Mouse (Mus musculus): Measurements from ENCODE around the gene Sgpp2.
A peak's percentile ranks its signal among the peaks of the same experiment; 100 is the strongest.

The Sgpp2 gene

DNA sequence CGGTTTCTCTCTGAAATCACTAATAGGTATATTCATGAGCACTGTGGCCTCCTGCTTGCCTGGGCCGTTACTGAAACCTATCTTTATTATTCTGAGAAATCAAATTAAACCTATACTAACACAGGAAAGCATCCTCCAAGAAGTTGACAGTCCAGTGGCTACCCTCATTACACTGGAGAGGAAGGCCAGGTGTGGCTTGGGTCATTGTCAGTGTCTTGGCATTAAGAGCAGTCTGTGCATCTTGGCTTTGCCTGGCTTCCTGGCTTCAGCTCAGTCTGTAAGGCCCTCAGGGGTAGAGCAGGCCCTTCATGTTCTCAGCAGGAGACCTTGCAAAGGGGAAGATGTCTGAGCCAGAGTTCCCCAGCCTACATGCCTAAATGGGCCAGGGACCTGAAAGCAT lies 99.3 kb downstream of the Sgpp2 start:
- DNase-seq: no peak

DNA sequence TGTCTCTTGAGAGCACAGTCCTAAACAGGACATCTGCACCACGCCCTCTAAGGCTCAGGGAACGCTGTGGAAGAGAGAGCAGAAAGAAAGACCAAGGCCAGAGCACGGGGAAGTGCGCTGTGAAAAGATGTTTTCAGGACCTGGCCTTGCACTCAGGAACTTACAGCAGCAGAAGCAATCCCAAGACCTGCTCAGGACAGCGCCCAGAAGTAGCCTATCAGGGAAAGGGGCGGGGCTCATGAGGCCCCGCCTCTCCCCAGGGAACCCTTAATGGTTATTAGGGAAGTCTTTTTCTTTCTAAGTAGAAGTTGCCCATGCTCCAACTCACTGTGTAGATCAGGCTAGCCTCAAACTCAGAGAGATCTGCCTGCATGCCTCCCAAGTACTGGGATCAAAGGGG lies 102.5 kb downstream of the Sgpp2 start:
- no peak for DNase-seq

DNA sequence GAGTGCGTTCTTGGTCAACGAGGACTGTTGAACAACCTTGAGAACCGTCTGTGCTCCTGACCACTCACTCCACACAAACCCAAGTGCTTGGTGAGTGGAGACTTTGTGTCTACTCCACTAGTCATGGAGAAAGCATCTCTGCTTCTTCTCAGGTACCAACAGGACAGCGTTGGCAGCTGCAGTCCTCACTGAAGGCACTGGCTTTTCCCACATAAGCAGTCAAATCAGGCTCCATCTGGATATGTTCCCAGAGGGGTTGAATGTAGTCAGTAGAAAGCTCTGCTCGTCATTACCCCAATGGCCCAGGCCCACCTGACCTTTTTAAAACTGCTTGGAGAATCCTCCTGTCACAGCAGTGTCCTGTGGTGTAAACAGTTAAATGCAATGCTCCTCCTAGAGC lies 104.3 kb downstream of the Sgpp2 start:
- DNase-seq: no peak

DNA sequence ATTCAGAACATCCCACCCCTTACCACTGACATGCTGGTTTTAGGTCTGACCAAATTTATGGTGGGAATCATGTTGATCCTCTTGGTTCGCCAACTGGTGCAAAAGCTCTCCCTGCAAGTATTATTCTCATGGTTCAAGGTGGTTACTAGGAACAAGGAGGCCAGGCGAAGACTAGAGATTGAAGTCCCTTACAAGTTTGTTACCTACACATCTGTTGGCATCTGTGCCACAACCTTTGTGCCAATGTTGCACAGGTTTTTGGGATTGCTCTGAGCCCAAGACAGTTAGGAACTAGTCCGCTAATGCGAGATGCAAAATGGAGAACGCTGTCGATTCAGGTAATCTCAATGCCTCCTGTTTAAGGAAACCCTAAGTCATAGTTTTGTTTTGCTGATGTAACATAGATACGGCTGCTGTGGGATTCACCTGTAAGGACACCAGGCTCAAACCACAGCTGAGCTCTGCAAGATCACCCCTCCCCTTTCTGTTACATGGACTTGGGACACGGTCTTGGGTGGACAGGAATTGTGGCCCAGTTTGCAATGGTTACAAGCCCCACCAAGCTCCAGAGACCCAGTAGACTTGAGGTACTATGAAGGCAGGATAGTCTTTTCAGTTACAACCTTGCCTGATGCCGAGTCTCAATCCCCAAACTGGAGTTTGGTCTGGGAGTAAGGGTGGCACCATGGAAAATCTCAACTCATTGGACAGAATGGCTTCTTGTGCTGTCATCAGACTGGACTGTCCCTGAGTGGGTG lies 107.2 kb downstream of the Sgpp2 start:
- no peak for DNase-seq

DNA sequence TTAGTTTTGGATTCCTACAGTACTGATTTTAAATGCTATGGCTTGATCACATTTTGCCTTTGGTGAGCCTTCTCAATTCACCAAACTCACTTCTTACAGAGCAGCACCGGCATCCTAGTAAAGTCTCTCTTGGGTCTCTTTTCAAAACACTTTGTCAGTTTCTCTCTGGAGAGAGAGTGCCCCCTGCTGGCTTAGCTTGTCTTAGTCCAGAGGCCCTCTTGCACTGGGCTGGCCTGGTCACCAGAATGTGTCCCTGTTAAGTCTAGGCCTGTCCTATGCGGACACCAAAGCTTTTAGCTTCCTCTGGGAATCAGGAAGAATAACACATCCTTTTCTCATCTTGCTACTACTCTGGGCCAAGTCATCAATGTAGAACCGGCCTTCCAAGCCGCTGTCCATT lies 109.4 kb downstream of the Sgpp2 start:
- peak; percentile 78 for DNase-seq

DNA sequence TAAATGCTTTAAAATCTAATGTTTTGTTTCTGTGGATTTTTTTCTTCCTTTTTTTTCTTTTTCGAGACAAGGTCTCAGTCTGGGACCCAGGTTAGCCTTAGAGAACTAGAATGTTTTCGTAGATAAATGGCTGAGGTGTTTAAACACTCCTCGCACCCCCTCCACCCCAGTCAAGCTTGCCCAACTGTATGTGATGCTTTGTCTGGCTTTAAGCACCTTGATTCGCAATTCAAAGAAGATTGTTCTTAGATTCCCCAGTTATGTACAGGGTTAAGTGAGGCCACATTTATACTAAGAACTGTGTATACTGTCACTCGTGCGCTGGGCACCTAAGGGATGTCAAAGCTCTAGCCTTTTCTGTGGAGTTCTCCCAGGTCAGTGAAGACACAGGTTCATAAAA lies 110.1 kb downstream of the Sgpp2 start:
- DNase-seq: no peak

DNA sequence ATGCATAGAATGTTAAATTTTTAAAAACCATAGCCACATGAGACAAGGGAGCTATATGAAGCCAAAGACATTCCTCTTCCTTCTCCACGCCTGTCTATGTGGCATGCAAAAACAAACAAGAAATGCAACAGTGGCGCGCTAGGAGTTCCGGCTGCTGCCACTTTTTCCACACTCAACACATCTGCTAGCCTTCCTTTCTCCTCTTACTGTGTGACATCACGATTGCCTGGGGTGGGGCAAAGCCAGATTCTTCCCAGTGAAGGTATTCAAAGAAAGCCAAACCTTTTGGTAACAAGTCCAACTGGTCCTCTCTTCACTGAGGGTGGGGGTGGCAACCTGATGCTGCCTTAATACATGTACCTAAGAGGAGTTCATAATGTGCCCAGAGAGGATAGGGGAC lies 111.6 kb downstream of the Sgpp2 start:
- no peak for DNase-seq

DNA sequence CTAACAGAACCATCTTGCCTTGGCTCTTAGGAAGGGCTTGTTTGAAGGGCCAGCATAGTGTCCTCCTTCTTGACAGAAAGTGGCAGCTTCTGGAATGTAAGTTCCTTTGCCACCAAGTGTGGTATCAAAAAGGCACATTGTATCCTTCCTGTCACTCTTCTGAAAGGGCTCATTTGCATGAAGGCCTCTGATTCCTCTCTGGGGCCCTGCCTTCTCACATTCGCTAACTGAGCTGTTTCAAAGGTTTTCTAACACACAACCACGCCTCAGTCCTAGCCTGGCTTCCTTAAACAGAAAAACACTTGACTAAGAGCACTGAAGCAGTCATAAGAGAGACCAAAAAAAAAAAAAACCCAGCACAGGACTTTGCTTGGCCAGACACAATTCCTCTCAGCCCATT lies 112.4 kb downstream of the Sgpp2 start:
- no peak for DNase-seq

DNA sequence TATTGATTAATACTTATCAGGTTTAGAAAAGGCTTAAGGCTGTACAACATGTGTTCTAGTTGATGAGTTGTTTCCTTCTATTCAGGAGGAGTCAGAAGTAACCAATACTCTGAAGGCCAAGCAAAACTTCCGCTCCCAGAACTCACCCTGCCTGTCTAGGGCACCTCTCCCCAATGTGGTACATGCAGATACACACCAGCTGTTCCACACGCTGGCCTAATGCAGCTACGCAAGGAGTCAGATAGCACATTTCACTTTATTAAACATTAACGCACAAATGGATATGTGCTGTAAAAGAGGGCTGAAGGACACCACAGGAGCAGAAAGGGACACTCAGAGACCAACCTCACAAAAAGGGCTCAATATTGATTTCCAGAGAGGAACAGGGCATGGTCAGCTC lies 114.7 kb downstream of the Sgpp2 start:
- DNase-seq: no peak

DNA sequence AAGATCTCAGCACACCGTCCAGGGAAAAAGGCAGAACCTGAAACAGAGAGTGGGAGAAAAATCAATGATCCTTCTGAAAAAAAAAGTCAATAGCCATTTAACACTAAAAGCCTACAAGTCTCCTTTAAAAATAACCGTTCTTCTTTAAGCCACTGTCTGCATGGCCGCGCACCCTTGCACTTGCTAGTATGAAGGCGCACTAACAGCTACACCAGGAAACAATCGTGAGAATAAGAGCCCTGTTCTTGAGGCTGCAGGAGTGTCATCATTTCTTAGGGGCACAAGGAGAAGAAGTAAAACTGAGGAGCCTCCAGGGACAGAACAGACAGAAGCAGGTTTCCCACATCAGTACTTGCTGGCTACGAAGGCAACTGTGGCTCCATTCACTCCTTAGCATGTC lies 115.2 kb downstream of the Sgpp2 start:
- no peak for DNase-seq

DNA sequence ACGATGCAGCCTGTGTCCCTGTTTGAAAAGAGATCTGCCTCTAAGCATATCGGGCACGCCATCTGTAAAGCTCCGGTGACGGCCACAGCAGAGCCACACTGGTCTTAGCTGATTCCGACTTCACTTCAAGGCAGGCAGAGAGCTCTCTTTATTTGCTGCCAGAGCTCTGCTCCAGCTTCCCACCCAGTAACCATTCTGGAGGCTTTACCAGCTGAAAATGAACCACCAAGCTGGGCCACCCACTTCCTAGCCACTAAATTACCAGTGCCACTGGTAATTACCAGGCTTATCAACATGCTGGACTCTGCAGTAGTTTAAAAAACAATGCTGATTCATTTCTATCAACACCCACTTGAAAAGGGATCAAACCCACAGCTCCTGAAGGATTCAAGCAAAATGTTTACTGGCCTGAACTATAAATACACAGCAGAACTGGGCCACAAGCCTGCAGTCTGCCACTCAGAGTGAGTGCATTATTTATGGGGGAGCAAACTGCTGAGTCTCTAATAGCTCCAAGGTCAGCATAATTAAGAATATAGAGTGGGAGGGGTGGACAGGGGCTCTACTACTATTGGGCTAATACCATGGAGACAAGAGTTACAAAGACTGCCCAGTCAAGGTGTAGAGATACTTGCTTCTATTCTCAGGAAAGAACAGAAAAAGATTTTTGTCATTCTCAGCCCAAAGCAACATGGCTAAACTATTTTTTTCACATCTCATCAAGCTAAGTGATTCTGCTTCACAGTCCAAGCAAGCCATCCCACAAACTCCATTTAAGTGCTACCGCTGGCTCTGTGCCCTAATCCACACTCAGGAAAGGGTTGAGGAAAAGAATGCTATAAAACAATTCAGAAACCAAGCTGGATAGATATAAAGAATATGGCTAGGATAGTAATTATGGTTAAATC lies 115.9 kb downstream of the Sgpp2 start:
- no peak for DNase-seq

DNA sequence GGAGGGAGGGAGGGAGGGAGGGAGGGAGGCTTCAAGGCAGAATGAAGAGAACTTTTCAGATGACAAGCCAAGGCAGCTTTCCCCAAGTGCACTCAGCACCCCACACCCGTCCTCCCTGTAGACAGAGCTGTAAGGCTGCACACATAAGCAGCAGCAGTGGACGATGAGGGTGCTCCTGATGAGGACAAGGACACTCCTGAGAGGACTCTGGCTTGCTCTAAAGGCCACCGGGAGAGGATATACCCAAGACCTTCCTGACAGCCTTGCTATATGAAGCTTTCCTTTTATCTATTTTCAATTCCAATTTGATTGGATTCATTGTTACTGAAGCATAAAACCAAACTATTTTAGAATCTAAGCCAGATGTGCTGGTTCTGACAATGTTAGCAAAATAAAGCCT lies 116.7 kb downstream of the Sgpp2 start:
- no peak for DNase-seq

DNA sequence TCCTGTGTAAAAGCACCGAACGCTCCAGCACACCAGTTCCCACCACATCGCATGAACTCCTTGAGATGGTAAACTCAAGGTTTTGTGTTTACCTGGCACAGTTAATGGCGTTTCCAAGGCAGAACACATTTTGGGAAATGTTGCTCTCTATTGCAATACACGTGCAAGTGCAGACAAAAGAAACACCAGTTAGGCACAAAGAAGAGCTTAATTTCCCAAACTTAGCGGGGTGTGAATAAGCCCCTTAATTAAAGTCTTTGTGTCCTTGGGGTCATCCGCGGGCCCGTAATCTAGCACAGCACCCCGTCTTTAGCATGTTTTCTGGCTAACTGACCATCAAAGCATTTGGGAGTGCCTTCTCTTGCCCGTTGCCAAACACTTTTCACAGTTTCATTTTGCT lies 118.7 kb downstream of the Sgpp2 start:
- DNase-seq: no peak

DNA sequence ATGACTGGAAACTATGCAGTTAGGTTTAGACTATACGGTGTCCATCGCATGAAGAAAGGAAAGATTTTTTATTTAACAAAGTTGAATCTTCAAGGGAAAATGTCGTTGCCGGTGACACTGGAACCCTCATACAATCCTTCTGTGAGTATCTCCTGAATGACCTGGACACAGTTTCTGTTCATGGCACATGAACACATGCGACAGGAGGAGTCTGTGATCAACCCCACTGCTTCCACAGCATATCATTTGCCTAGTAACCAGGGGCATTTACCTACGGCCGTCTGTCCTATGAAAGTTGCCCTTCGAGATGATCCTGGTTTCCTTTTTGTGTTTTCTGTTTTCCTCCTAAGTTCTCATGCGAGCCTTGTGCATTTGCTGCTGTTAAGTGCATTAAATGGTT lies 123.3 kb downstream of the Sgpp2 start:
- DNase-seq: no peak

DNA sequence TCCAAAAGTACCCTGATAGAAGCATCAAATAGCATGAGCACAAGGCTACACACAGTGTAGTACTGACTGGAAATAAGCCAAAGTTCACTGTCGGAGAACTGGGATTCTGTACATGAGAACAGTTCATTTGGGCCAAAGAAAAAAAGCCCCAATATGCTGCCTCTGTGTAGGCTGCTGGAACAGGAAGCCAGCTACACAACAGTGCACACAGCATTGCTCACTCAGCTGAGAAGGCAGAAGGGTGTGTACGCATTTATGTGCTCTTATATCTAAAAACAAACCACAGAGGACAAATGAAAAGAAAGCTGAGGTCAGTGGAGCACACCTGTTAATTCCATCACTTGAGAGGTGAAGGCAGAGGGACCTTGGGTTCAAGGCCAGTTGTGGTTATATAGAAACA lies 125.8 kb downstream of the Sgpp2 start:
- DNase-seq: no peak

DNA sequence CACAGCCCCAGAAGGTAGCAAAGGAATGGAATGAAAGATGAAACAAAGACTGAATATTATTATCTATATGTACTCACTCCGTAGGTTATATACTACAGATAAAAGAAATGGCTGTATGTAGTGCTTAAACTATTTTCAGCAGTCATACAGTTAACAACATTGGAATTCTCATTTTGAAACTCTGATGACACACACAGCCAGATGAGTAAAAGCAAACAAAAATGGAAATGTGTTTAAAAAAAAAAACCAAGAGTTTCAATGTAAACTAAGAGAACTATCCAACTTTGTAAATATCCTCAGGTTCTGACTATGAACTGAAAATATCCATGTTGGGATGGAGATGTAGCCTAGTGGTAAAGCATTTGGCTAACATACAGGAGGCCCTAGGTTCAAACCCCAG lies 126.3 kb downstream of the Sgpp2 start:
- DNase-seq: no peak

DNA sequence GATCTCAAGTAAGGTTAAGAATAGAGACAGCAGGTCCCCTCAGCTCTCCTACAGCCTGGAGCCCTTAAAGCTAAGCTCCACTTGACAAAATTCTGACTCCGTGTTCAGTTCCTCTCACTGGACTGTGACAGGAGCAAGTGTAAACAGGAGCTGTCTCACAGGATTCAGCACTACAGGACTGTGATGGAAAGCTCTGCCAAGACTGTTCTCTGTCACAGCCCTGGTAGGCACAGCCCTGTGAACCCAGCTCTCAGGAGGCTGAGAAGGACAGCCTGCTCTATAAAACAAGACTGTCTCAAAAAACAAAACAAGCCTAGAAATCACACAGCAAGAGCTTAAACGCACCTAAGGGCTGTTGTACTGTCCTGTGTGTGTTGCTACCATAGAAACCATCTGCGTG lies 127.0 kb downstream of the Sgpp2 start:
- no peak for DNase-seq

DNA sequence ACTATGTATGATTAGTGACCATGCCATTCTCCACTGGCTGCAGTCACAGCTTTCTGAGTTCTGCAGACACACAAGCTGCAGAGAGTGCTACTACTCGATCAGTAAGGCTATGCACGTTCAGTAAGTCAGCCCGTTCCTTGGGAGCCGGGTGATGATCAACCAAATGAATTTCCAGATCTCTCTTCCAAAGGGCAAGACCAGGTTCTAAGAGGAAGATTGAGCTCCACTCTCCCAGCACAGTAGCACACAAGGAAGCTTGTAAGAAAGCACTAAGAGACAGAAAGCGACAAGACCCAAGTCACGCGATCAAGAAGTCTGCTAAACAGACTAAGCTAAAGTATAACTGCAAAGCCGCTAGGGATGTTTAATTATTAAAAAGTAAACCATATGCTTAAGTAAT lies 130.6 kb downstream of the Sgpp2 start:
- DNase-seq: peak; percentile 85

DNA sequence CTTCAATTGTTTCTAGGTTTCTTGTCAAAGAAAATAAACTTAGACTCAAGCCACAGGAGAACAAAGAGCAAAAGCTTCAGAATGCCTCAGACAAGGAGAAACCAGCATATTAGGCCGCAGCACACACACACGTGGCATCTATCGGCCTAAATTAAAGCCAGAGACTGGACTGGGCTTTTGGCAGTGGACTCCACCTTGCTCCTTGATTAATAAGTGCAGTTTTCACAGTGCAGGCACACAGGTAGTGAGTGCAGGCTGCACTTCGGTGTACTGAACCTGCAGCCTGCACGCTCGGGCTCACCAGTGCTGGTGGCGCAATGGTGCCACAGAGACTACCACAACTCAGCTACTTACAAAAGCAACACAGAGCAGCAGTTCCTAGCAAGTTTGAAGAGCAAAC lies 132.9 kb downstream of the Sgpp2 start:
- no peak for DNase-seq

DNA sequence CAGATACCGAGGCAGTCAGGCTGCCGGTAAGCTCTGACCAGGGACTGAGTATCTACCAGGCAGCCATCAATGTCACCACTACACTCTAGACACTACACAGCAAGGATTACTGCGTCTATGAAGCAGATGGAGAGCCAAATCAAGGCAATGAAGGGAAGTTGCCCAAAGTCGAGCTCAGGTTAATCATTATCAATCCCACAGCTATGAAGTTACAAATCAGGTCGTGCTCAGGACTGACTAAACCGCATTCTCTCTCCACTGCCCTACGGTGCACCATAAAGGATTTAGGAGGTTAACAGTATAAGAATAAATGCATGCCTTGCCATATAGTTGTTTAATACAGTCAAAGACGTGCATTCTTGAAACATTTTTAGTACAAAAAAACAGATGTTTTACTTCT lies 136.1 kb downstream of the Sgpp2 start:
- peak; percentile 71 for DNase-seq

DNA sequence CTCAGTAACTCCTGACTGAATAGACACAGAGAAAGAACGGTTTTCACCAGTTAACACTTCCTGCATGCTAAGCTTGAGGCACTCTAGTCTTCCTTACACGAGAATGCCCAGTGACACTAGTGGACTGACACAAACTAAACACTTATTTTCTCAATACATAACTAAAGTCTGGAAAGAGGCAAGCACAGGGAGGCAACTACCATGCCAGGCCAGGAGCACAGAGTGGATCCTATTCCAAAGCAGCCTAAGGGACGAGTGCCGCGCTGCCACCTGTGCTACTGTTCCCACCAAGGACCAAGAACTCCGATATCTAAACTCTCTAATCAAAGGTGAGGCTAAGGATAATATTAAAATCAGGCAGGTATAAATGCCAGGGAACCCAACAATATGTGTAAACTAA lies 136.6 kb downstream of the Sgpp2 start:
- DNase-seq: no peak

DNA sequence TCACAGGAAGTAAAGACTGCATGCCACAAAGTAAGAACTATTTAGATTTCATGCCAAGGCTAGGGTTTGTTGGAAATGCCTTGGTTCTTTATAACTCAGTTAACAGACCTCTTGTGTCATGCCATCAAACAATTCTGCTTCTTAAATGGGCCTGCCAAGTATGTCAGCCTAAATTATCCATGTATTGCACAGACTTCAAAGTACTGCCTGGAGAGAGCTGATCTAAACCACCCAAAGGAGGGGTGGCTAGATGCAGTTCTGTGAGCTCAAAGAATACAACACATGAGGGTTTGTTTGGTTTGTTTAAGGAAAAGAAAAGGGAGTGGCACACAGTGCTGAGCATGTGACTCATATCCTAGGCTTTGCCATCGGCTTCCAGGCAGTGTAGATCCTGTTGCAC lies 137.9 kb downstream of the Sgpp2 start:
- no peak for DNase-seq

DNA sequence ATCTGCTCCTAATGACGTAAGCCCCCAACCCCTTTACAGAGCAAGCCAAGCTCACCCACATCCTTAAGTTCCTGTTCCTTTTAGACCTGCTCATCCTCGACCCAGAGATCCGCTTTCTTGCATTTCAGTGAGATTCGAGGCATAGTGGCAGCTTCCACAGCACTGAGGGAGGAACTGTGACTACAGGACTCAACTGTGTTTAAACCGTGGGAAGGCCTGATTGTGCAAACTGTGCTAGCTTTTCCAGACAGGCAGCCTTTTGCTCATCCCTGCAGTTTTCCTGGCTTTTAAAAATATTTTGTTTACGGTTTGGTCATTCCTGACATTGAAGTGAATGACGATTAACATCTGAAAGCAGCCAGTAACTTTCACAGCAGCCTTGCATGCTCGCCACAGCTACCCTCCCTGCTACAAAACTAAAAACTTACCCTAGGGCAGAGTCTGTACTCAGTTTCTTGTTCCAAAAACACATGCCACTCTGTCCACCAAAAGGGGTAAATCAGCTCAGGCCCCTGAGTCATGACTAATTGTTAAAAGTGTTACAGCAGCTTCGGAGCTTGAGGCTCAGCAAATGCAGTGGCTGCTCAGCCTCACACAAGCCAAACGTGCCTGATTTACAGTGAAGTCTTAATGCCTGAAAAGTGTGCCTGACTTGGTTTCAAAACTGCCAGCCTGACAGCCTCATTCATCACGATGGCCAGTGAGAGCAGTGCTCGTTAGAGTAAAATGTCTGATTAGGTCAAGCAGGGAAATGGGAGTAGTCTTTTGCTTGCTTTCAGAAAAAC lies 141.1 kb downstream of the Sgpp2 start:
- no peak for DNase-seq

DNA sequence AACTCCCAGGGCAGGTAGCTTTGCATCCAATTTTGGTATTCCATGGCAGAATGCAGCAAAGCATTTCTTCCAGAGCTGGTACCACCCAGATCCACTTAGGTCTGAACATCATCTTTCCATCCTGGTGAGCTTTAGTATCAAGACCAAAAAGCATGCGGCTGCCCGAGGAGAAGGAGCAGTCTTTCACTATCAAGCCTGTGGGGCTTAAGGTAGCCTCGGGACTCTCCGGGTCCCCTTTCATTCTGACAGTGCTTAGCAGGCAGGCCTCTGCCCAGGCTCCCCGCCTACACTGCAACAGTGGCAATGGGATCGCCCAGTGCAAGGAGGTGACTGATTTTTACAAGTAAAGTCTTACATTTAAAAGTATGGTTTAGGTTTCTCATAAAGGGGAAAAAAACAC lies 142.4 kb downstream of the Sgpp2 start:
- no peak for DNase-seq

Measured in kidney, adult 9 months (tissue).